Mouse (Mus musculus): ENCODE results near the gene Gna12.

DNA sequence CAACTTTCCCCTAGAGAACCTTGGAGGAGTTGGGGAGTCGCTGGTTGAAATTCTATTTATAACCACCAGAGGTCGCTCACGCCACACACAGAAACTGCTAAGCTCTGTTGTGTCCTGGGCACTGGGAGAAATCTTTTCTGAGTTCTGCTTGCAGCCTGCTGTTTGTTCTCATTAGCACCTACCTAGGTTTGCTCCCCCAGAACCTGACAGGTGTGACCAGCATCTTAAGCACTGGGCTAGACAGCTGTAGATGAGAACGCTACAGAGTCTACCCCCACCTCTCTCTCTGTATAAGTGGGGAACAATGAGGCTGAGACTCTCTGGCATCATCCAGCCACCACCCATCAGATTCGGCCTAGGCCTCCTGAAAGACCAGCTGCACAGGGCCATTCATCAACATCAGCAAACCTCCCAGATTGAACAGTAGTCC lies 17.1 kb upstream of the Gna12 start:
- TF ChIP-seq CTCF (IDR thresholded peaks at IDR 0.05; ENCODE audit: extremely low read depth, insufficient read length, insufficient replicate concordance, low read depth, low read length) (peak; percentile 88; the same call in 1 of the 2 replicates), POLR2A (IDR thresholded peaks at IDR 0.05; ENCODE audit: low read depth, low read length) (no peak)
